Mouse (Mus musculus) brain, embryonic 14.5 days (tissue): ENCODE measurements around the gene Fras1. TPM values are rescaled to one million over a fixed set of nuclear protein-coding genes. Genes with fewer than 3 reads are reported as not detected.

Experiments
- DNase-seq: peaks from one replicate; pipeline ENCODE4 v3.0.0-alpha.2; 2011; ENCODE audit warnings: low read depth
- CTCF ChIP-seq: fragments of 200-500 bp; IDR thresholded peaks from 2 replicates; pipeline ENCODE4 v1.5.1; 2012; ENCODE audit warnings: inconsistent platforms, mild to moderate bottlenecking, moderate library complexity, borderline replicate concordance; ENCODE audit not compliant: insufficient read depth, insufficient read length; ENCODE audit errors: extremely low read depth
- POLR2A ChIP-seq: fragments of 200-500 bp; IDR thresholded peaks from 2 replicates; pipeline ENCODE4 v1.6.1; 2012; ENCODE audit warnings: mild to moderate bottlenecking, inconsistent platforms, borderline replicate concordance; ENCODE audit not compliant: poor library complexity, insufficient read depth, insufficient read length, severe bottlenecking; ENCODE audit errors: extremely low read depth
- polyA plus RNA-seq: library from polyadenylated mRNA; depleted of rRNA; stranded (reverse); fragments of >200 nt; gene quantifications from 2 replicates; pipeline ENCODE4 v1.2.3, GENCODE M21; 2012

Gene Fras1
- polyA plus RNA-seq, 1 experiment = 5.9 TPM

DNA sequence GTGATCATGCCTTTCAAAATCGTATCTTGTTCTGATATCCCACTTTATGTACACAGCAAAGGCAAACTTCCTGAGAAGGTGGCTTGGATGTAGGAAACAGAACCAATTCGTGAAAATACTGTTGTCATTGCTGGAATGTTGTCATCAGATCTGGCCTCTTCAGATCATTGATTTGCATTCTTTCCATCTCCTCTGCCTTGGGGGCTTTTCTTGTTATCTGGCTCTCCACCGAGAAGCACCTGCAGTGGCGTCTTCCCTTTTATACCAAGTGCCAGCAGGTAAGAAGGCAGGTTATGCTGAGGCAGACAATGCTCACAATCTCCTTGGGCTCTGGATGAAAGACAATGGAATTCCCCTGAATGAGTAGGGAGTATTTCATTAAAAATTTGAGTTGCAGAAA lies 108.3 kb downstream of the Fras1 start:
- TF ChIP-seq POLR2A (no peak), CTCF (no peak)
- DNase-seq = no peak

- no peak for DNase-seq
- TF ChIP-seq POLR2A (no peak), CTCF (no peak)
Measured at GRCm38 (mm10) chr5:96492497-96492896, 118.7 kb downstream of the Fras1 start.

GRCm38 (mm10) chr5:96494502-96495292 lies 120.9 kb downstream of the Fras1 start:
- TF ChIP-seq CTCF (no peak), POLR2A (no peak)
- DNase-seq = no peak

DNA sequence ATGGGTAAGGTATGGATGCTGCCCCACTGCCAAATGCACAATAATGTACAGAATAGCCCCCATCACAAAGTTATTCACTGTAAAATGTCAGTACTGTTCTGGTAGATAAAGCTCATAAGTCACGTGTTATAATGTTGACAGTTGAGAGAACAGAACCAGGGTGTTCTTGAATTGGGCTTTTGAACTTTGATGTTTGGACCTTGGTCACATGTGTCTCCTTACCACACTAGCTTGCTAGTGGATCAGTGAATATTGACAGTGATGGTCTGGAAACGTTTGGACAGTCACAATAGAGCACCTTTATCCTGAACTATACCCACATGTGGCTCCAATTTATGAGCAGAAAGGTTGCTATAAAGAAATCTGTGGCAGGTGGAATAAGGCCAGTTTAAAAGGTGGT lies 124.3 kb downstream of the Fras1 start:
- TF ChIP-seq CTCF = no peak
- TF ChIP-seq POLR2A = no peak
- DNase-seq = no peak

GRCm38 (mm10) chr5:96501783-96502182 lies 128.0 kb downstream of the Fras1 start:
- TF ChIP-seq POLR2A = no peak
- TF ChIP-seq CTCF = no peak
- no peak for DNase-seq

GRCm38 (mm10) chr5:96502400-96502799 lies 128.6 kb downstream of the Fras1 start:
- no peak for DNase-seq
- TF ChIP-seq POLR2A (no peak), CTCF (no peak)

- no peak for DNase-seq
- TF ChIP-seq CTCF (no peak), POLR2A (no peak)
Measured at GRCm38 (mm10) chr5:96511005-96511404, 137.2 kb downstream of the Fras1 start.

- TF ChIP-seq CTCF (no peak), POLR2A (no peak)
- no peak for DNase-seq
Measured at GRCm38 (mm10) chr5:96513327-96513726, 139.6 kb downstream of the Fras1 start.

- TF ChIP-seq CTCF (no peak), POLR2A (no peak)
- peak; percentile 65 for DNase-seq
Measured at GRCm38 (mm10) chr5:96515860-96516311, 142.1 kb downstream of the Fras1 start.

DNA sequence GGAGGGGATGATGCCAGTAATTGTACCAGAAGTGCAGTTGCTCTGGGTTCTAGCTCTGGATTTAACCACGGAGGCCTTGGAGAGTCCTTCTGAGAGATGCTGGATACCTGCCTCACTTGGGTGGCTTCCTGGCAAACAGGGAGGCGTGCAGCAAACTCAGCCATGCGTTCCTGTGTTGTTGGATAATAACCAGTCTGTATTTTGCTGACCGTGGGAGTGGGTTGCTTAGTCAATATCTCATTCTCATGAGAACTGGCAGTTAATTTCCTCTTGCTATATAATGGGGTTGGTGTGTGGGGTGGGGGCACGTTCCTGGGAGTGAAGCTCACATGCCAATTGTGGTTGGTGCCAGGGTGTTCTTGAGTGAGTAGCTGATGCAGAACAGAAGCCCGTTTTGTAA lies 142.6 kb downstream of the Fras1 start:
- TF ChIP-seq POLR2A (no peak), CTCF (no peak)
- no peak for DNase-seq

GRCm38 (mm10) chr5:96521541-96521940 lies 147.8 kb downstream of the Fras1 start:
- no peak for TF ChIP-seq POLR2A
- no peak for TF ChIP-seq CTCF
- no peak for DNase-seq

DNA sequence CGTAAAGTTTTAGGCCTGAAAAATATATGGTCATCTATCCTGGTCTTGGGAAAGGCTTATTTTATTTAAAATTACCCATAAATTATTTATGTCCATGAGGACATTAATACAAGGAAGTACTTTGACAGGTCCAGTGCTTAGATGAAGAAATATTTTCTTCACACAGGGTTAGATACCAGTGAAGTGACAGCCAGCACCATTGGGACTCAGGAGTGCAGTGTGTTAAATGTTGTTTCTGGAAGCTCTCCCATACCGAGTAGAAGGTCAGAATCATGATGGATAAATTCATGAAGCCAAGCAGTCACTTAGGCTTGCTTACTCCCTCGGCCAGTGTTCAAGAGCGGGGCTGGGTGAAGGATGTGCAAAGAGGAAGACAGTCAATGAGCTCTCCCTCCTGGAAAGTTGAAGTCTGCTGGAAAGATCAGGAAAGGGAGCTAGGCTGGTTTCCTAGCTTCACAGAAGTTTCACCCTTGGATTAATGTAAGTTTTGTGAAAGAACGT lies 149.2 kb downstream of the Fras1 start:
- no peak for DNase-seq
- no peak for TF ChIP-seq POLR2A
- no peak for TF ChIP-seq CTCF
